Comparison of ENCODE assay signal across 8 mouse cellular contexts in the genomic region with DNA sequence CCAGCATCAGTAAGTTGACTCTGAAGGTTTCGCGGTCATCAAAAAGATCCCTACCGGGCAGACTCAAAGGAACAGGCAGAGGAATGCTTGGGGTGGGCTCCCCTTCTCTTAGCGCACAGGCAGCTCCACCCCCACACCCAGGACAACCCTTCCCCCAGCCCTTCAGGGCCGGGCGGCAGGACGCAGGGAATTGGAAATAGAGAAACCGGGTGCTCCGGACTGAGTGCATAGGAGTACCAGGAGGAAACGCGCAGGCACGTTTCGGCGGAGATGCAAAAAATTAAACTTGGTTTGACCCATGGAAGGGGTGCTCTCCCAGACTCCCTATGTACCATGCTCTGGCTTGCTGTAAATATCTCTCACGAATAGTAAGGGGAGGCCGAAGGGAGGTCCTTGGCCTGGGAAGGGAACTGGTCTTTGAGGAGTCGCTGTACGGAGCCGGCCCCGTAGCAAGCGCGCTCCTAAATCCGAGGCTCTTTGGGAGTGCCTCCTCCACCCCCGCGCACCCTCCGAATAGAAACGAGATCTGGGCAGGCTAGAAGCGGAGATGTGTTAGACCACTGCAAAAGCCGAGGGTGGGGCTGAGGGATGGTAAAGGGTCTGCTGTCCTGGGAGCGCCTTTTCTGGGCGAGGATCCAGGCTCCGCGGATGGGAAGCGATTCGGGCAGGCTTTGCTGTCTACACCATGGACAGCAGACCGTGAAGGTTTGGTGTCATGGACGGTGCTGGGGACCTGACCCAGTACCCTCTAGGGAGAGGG. TPM values are rescaled to one million over a fixed set of nuclear protein-coding genes. Genes with fewer than 3 reads are reported as not detected.
DNase-seq lines count a peak whose midpoint lies in the region; ATAC-seq and TF ChIP-seq lines count a peak whose summit lies in the region.

No protein-coding gene starts in this region.

- no peaks in the 10 kb centered on the region for H3K9me3 ChIP-seq in hindbrain, embryonic 12.5 days (replicated peaks)

- DNase-seq in ZHBTc4 (ENCODE audit: low read depth, low spot score), result peak; percentile 36
- peak; percentile 42 for DNase-seq in mesoderm, embryonic 11.5 days (ENCODE audit: low read depth, low spot score)
- no peak for DNase-seq in urinary bladder, postnatal 14 days (ENCODE audit: low spot score)
- no peak for DNase-seq in gastrocnemius, adult 18-20 months (ENCODE audit: low spot score)
- DNase-seq in testis, postnatal 10 days (ENCODE audit: low spot score), result no peak
- DNase-seq in adrenal gland, adult (ENCODE audit: inconsistent age in 2 of 2, low spot score in 1 of 2), result no peak

- peak overlapping the region; percentile 100 for H3K9ac ChIP-seq in hindbrain, embryonic 12.5 days

- peaks cover 45% of the 10 kb centered on the region for H3K27me3 ChIP-seq in hindbrain, embryonic 12.5 days

- peaks cover 4% of the 10 kb centered on the region for H3K4me1 ChIP-seq in cortical plate, adult 2 months (ENCODE audit: control insufficient read depth, insufficient read depth, low read length)
- H3K4me1 ChIP-seq in hindbrain, embryonic 12.5 days, result peaks cover 69% of the 10 kb centered on the region

- H3K36me3 ChIP-seq in hindbrain, embryonic 12.5 days, result peaks cover 5% of the 10 kb centered on the region; the same call in 1 of the 2 replicates

- TF ChIP-seq CTCF in cortical plate, adult 2 months (IDR thresholded peaks at IDR 0.05; ENCODE audit: extremely low read depth, insufficient read depth, low read length), result no peak

- ATAC-seq in hindbrain, embryonic 12.5 days (ENCODE audit: low FRiP score), result no peak

- peak overlapping the region; percentile 68 for H3K4me2 ChIP-seq in hindbrain, embryonic 12.5 days (replicated peaks)

- under 1% methylated on average over 37 of the region's 37 CpGs for WGBS in hindbrain, embryonic 12.5 days

- peak overlapping the region; percentile 95 for H3K27ac ChIP-seq in cortical plate, adult 2 months (ENCODE audit: insufficient read depth, low read length)
- peak overlapping the region; percentile 94 for H3K27ac ChIP-seq in hindbrain, embryonic 12.5 days

- peak overlapping the region; percentile 78 for H3K4me3 ChIP-seq in cortical plate, adult 2 months (ENCODE audit: insufficient read depth, low read length)
- peak overlapping the region; percentile 81 for H3K4me3 ChIP-seq in hindbrain, embryonic 12.5 days

- peak; percentile 51; the same call in 1 of the 2 replicates for TF ChIP-seq POLR2A in cortical plate, adult 2 months (IDR thresholded peaks at IDR 0.05; ENCODE audit: extremely low read depth, insufficient read depth, low read length)

RNA-seq across cellular contexts. Expression of a gene that starts 29.5 kb away (rescaled TPM):
- polyA plus RNA-seq in cortical plate, adult 2 months (2012; rRNA removed), result 45.2 and 49.1 TPM in 2 replicates
- polyA plus RNA-seq in hindbrain, embryonic 12.5 days (2016; fragmentation: Nextera tagmentation; extraction: Ambion mirVana), result 61.0 and 65.0 TPM in 2 replicates
- 10 to 100 TPM; 39.9 to 41.6 TPM for total RNA-seq in gastrocnemius, adult 18-20 months (2021)

RNA-seq across cellular contexts. Expression of a gene that starts 37.6 kb away (rescaled TPM):
- 0.23 and 0.32 TPM in 2 replicates for polyA plus RNA-seq in cortical plate, adult 2 months (2012; rRNA removed)
- polyA plus RNA-seq in hindbrain, embryonic 12.5 days (2016; fragmentation: Nextera tagmentation; extraction: Ambion mirVana), result 0.41 TPM in 1 of 2 replicates, not detected in the other
- not detected for total RNA-seq in gastrocnemius, adult 18-20 months (2021)

Comparison
In these comparisons a context has a peak if more than half of its experiments do, and no peak if none do; other contexts are left out.
1. DNase-seq: peak in ZHBTc4 (single experiment) and mesoderm, embryonic 11.5 days (single experiment); none in urinary bladder, postnatal 14 days (single experiment), gastrocnemius, adult 18-20 months (single experiment), testis, postnatal 10 days (single experiment) and adrenal gland, adult (0 of 2).